Mouse (Mus musculus): ENCODE results near the gene Elmo2.

Elmo2 gene

DNA sequence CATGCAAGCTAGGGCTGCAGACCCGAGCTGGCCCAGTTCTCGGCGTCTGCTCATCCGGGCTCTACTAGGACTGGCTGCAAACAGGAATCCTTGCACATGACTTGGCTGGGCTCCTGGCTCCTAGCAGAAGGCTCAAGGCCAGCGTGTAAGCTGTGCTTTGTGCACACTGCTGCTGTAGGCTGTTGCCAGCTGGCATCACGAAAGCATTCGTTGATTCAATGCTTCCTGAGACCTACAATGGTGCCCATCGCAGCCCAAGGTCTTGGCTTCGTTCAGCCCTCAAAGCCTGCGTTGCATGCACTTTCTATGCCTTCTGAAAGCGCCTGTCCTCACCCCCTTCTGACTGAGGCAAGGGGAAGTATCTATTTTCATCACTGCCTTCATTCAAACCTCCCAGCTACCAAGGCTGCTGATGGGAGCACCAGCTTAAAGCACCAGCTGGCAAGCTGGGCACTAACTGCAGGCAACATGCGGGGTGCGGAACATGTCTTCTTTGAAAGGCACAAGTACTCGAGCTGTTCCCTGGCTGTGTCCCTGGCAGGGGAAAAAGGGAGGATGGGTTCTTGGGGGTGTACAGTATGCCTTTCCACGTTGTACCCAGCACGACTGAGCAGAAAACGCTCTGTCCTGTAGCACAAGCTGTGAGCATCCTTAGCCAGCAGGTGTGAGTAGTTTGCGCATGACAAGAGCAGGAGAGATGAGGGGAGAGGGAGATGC, 37.8 kb downstream of the Elmo2 start:
- DNase-seq (ENCODE audit: low read depth), result no peak

DNA sequence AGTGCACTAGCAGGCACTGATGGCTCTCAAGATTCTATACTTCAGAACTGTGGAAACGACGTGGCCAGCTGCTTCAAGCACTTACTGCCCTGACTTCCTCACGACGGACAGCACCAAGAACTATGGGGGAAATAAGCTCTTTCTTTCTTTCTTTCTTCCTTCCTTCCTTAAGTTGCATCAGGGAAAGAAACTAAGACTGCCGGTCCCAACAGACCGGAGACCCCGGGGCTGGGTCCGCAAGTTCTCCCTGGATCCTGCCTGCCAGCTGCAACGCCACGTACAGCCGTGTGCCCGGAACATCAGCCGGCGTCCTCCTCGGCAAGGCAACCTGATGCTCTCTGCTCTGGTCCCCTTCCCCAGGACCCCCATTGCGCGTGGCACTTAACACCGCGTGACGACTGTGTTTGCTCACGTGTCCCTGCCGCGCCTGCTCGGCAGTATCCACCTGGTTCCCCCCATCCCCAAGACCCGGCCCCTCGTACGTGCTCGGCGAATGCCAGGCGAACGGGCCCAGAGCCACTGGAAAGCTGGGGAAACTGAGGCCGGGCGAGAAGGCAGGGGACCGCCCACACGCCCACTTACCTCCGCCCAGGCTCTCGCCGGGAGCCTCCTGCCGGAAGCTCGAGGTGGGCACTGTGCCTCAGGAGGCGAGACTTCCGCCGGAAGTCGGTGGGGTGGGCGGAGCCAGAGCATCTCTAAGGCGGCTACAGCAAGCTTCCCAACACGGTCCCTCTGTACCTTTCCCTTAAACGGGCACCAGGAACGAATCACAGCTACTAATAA, 38.9 kb downstream of the Elmo2 start, which contains the start of gene Slc35c2:
Gene Slc35c2, minus strand, starts transcription at position 668 of the 783 bp plus-strand sequence.
- peak; percentile 77 for DNase-seq (ENCODE audit: low read depth)

DNA sequence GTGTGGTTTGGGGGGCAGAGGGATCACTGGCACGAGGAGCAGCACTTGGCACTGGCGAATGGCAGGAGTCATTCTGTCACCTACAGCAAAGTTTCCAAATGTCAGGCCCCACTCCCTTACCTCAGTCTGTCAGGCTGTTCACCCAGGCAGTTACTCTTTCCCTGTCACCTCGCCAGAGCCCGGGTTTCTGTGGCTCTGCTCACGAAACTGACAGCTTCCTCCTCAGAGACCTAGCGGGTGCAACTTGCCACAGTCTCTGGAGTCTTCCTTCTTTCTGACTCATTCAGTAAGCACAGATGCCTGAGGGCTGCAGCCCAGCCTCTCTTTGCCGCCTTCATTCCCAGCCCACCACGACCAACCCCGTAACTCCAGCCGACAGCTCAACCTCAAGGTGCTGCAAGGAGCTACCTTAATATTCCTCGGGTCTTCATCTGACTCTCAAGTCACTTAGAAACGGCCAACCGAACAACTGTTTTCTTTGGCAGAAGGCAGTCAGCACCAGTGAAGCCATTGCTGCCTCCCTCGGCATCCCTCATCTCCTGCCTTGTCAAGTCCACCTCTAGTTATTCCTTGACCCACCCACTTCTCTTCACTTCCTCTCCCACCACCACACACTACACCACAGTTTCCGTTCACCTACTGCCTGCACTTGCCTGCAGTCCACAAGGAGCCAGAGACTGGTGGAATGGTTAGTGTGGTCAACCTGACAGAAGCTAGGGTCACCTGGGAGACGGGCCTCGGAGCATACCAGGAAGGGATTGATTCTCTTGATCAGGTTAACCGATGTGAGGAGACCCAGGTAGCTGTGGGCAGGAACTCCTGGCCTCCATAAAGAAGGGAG, 39.7 kb downstream of the Elmo2 start:
- DNase-seq (ENCODE audit: low read depth), result no peak

DNA sequence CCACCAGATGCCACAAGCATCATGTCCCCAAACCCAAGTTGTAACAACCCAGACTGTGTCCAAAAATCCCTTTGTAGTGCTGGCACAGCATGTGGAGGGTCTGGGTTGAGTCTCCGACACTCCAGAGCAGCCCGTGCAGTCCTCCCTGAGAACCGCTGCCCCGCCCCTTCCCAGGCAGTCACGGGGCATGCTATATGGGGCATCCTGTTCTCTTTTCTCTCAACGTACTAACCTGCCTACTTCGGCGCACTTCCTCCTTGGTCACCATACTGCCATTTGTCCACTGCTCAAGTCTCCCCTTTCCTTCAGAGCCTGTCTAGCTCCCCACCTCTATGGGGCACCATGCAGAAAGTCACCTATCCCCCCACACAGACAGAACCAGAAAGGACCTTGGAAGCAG, 40.7 kb downstream of the Elmo2 start:
- DNase-seq (ENCODE audit: low read depth), result no peak

DNA sequence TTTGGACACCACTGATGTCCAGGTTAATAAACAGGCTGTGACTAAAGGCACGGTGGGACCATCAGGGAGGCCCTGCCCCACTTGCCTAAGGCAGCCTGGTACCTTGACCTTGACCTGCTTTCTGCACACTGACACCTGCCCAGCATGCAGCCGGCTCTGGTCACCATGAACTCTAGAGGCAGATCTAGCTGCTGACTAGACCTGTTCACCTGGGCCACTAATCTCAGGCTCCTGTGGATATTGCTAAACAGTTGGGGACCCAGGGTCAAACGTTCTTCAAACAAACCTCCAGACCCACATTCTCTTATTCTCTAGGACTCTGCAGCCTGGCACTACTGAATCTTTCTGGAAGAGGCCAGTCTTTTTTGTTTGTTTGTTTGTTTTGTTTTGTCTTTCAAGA, 41.2 kb downstream of the Elmo2 start:
- DNase-seq (ENCODE audit: low read depth), result no peak

DNA sequence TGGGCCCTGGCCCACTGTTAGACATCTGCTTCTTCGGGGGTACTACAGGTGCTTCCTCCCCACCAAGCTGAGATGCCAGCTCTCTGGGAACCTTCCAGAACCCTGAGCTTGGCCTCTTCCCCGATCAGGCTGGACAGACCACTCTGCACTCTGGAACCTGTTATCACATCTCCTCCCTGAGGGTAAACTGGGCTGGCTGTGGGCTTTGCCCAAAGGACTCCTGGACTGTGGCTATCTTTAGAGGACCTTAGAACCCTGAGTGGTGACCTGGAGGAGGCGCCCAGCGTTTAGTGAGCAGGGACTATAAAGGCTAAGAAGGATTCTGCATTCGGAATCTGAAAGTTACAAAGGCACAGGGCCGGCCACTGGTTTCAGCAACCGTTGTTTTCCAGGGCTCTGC, 41.9 kb downstream of the Elmo2 start:
- no peak for DNase-seq (ENCODE audit: low read depth)

DNA sequence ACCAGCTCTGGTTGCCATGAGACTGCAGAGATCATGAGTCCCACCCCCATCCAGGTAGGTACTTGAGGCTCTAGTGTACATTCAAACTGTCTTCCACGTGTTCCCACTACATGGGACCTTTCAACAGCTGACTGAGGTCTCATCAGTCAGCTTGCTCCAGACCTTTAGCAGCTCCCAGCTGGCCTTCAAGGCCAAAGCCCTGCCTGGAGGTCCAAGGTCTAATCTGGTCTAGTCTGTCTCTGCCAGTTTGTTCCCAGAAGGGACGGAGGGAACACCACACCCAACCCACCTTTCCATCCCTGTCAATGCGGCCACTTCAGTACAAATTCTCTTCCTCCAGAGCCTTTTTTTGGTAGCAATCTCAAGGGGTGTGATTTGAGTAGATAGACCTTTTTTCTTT, 42.6 kb downstream of the Elmo2 start:
- no peak for DNase-seq (ENCODE audit: low read depth)

DNA sequence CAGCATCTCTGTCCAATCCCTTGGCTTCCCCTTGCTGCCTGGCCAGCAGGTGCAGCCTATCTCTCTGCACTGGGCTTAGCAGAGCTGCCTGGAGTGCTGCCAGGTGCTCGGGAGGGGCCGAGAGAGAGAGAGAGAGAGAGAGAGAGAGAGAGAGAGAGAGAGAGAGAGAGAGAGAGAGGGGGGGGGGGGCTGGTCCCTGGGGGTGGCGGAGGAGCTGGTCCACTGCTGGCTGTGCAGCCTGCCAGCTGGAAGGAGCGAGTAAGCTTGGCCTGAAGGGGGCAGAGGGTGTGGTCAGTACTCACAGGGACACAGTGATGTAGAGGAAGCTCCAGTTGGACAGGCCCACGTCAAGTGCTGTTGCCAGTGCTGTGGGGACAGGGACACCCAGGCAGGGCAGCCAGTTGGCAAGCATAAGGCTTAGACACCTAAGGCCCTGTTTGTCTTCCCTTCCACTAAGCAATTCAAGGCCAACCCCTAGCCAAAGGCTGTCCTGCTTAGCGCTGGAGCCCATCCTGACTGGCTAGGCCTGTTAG, 44.4 kb downstream of the Elmo2 start:
- DNase-seq (ENCODE audit: low read depth), result no peak

DNA sequence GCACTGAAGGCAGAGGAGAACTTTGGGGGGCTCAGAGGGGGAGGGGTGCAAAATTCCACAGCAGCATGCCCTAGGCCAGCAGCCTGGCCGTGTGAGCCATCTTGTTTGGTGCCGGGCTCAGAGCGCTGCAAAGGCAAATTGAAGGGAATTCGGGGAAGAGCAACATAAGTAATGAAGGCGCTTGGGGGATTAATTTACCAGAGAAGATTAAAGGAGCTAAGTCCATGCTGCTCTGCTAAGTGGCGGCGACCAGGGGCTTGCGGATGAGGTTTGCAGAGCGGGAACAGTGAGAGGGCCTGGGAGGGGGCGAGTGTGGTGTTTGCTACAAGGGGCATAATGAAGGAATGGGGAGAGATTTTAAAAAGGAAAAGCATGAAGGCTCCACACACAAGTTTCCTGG, 46.9 kb downstream of the Elmo2 start:
- no peak for DNase-seq (ENCODE audit: low read depth)

DNA sequence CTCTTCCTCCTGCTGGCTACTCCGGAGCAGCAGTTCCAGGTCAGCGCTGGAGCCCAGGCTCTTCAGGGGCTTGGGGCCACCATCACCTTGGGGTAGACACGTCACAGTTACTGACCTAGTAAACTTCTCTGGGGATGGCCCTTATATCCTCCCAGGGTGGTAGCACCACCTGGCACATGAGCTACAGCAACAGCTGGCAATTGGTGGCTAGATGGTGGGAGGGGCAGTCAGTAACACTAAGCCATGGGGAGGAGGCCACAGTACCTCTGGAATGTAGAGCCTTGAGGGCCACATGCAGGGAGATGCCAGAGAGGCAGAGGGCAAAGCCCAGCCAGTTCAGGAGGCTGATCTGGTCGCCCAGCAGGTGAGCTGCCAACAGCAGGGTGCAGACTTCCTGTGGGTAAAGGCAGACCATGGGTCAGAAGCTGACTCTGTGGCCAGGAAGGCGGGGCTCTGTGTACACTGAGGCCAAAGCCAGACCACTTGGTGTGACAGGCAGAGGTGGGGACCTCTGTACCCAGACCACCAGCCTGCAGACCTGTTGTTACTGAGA, 49.0 kb downstream of the Elmo2 start:
- DNase-seq (ENCODE audit: low read depth), result no peak

DNA sequence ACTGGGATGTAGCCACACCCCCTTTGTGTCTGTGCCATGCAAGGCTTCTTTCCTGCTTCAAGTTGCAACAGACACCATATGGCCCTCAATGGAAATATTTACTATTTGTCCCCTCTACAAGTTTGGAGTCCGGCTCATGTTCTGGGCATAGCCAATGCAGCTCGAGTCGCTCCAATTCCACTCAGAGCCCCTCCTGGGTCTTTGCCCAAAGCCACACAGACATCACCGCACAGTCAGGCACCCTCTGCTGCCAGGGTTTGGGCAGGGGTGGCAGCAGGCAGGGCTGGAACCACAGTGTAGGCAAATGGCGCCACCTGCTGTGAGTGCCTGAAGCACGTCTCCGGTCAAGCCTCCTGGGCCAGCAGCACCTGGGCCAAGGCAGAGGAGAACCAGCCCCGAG, 50.5 kb downstream of the Elmo2 start:
- no peak for DNase-seq (ENCODE audit: low read depth)

DNA sequence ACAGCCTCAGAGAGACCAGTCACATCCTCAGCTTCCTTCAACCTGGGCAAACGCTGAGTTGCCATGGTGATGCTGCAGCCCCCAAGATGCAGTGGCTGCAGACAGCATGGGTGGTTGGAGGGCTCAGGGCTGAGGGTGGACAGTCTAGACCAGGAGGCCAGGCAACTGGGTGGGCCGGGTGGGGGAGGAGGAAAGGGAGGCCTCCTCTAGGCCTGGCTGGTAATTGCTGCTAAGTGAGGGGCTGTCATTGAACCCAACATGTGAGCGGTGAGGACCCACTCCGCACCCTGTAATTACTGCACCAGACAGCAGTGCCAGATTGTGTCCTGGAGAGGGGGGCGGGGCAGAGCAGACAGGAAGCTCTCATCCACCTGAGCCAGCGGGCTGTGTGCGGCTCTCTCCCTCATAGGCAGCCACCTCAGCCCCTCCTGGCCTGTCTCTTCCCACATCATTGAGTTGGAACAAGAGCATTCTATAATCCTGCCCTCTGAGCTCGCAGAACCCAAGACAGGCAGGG, 51.1 kb downstream of the Elmo2 start:
- no peak for DNase-seq (ENCODE audit: low read depth)

DNA sequence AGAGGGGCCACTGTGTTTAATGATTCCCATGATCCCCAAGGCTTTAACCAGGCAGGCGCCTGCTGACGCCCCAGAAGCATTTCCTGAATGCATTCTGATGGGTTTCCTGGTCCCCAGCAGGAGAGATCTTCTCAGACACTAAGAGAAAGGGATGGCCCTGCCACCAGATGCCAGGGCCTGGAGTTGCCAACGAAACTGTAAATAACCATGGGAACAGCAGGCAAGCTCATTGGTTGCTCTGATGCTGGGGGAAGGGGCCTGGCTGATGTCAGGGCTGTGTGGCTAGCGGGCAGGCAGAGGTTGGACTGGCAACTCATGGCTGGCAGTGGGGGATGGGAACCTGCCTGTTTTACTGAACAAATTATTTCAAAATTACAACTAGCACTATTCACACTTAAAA, 52.7 kb downstream of the Elmo2 start:
- DNase-seq (ENCODE audit: low read depth), result no peak

DNA sequence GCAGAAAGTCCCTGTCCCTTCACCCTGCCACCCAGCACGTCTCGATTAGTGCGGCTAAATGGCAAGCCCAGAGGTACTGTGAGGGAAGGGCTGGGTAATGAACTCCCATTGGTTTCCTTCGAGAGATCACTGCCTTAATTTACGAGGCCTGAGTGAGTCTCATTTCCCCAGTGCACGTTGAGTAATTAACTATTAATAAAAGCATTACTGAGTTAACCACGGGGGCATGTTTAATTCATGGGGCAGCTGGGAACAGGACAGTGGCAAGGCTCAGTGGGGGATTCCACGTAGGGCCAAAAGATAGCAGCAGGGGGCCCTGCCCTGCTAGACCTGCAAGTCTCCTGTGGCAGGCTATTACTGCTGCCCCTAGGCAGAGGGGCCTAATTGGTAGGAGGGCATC, 55.0 kb downstream of the Elmo2 start:
- no peak for DNase-seq (ENCODE audit: low read depth)

DNA sequence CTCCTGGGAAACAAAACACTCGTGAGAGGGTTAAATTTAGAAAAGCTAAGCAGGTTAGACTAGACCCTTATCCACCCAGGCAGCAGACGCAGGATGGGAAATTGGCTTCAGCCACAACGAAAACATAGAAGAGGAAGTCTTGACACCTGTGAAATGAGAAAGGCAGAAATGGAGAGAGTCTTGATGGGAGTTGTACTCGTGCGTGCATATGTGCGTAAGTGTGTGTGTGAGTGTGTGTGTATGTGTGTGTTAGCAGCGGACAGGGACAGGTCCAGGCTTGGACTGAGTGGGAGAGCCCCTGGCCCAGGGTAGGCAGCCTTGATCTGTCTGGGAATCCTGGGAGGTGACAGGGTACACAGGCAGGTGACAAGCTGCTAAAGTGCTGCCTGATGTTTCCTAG, 55.4 kb downstream of the Elmo2 start:
- DNase-seq (ENCODE audit: low read depth), result no peak

DNA sequence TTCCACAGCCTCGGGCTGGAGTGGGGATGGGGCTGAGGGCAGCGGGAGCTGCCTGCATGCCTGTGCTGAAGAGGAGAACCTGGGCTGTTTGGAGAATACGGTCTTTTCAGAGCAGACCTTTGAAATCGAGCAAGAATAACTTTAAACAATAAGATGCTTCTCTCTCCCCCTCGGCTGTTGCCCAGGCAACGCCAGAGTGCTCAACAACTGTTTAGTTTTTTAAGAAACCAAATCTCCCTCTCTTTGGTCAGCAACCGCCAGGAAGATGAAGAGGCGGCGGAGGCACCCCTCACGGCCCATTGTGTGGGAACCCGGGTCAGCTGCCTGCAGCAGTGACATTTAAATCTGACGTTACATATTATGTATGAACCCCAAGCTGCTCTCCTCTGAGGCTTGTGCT, 59.5 kb downstream of the Elmo2 start:
- DNase-seq (ENCODE audit: low read depth), result no peak

DNA sequence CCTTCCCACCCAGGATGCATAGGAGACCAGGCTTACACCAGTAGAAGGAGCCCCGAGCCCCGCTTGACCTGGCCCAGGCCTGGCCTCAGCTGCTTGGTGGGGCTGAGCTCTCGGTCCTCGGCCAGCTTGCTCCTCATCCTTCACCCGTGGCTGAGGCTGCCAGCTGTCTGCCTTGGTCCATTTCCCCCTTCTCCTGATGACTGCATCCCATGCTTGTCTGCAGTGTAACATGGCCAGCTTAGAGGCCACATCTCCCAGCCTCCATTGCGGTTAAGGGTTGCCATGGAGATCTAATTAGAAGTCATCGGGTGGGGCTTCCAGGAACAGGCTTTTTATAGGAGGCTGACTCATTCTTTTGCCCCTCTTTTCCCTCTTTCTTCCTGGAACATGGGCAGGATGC, 62.4 kb downstream of the Elmo2 start:
- no peak for DNase-seq (ENCODE audit: low read depth)

DNA sequence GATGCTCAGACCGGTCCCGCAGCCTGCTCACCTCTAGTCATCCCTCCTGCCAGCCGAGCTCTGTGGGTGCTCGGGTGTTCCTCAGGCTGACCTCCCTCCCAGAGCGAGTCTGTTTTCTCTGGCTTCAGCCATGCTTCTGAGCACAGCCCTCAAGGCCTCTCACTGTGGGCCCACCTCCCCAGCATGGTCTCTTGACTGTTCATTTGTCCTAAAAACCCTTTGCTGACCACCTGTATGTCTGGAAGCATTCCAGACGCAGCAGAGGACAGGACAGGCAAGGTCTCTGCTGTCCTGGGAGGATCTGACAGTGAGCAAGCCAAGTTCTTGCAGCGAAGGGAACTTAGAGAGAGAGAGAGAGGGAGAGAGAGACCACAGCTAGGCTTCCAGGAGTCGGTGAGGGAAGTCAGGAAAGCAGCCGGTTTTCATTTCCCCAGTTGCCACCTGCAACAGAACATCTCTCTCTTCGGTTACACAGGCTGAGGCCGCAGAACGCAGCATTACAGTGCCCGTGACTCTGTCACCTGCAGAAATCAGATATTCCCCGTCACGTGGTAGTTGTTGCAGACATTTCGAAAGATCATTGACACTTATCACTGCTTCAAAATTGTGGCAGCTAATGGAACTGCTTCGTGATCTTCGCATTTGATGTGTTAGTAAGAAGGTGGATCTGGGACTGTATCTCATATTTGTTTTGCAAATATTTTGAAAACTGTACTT, 63.8 kb downstream of the Elmo2 start:
- DNase-seq (ENCODE audit: low read depth), result no peak

DNA sequence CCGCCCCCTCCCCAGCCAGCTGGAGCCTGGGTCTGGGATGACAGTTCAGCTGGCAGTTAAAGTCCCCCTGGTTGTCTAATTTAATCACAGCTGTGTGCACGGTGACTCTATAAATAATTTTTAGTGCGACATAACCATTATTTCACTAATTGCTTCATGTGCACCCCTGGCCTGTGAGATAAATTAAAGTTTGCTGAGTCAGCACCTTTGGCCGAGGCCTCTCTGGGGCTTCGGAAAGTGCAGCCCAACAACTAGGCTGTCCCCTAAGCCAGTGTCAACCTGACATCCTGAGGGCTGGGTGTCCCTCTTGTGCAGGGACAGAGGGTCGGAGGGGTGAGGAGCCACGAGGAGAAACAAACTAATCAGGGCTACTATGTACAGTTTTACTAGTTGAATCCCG, 66.4 kb downstream of the Elmo2 start:
- DNase-seq (ENCODE audit: low read depth), result no peak

DNA sequence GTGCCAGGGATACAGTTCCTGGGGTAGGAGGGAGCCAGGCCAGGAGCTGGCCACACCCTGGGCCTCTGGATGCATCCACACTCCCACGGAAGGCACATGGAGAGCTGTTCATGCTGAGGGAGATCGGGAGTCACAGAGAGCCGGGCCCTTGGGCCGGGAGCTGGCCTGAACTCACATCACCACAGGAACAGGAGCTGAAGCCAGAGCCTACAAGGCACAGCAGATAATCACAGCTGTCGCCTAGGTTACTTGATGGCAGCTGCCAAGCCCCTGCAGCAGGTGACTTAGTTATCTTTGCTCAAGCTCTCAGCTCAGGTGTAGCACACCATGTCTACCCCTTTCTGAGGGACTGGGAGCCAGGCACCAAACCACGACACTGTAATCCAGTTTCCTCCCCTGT, 68.0 kb downstream of the Elmo2 start:
- DNase-seq (ENCODE audit: low read depth), result no peak

DNA sequence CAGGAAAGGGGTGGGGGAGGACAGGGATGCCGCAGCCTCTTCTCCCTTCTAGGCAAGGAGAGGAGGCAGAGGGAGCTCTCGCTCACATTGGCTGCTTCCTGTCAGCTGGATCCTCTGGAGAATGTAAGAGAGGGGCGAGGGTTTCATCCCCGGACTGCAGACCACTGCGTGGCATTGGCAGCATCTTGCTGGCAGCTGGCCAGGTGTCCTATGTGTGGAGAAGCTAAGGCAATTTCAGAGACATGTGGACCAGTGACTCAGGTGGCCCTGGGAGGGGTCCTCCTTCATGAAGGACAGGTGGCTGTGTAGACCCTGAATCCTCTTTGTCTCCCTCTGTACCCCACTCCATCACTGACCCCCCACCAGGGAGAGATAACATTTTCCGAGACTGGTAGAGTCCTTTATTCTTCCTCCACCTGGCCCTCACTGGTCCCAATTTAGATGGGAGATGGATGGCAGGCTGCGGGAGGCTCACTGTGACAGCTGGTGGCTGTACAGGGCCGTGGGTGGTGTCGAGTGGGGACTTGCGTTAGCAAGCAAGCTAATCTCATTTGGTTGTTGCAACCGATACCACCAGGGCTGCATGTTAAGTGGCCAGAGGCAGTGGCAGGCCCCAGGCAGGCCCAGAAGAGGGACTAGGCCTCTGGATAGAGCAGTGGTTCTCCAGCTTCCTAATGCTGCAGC, 69.0 kb downstream of the Elmo2 start:
- no peak for DNase-seq (ENCODE audit: low read depth)

Measured in c-Kit-positive CD71-positive TER-119-negative erythroid progenitor cells, embryonic 14.5 days (primary cell).